Mouse (Mus musculus) bone marrow macrophage, adult 2 months (primary cell): ENCODE results near the gene Ppfia3. TPM values are rescaled to one million over a fixed set of nuclear protein-coding genes. Genes with fewer than 3 reads are reported as not detected.

Experiments used
- H3K27ac ChIP-seq: 2 replicates; pipeline ENCODE4 v1.5.1; 2012; ENCODE audit warnings: low read depth, low read length; ENCODE audit not compliant: insufficient read depth
- H3K4me1 ChIP-seq: 2 replicates; pipeline ENCODE4 v1.6.1; 2012; ENCODE audit warnings: low read length; ENCODE audit not compliant: control insufficient read depth, insufficient read depth
- H3K4me3 ChIP-seq: 2 replicates; pipeline ENCODE4 v1.5.1; 2012; ENCODE audit warnings: mild to moderate bottlenecking, low read length, moderate library complexity; ENCODE audit not compliant: insufficient read depth
- CTCF ChIP-seq: IDR thresholded peaks from 2 replicates; pipeline ENCODE4 v1.5.1; 2012; ENCODE audit warnings: low read depth, mild to moderate bottlenecking, low read length, moderate library complexity
- POLR2A ChIP-seq: IDR thresholded peaks from 2 replicates; pipeline ENCODE4 v1.6.1; 2012; ENCODE audit warnings: mild to moderate bottlenecking, low read depth, low read length, borderline replicate concordance
- polyA plus RNA-seq: library from polyadenylated mRNA; stranded (reverse); fragments of >200 nt; gene quantifications from 2 replicates; pipeline ENCODE4 v1.2.4, GENCODE M21; 2012; ENCODE audit not compliant: missing spikeins, insufficient read depth, insufficient read length

Gene Ppfia3
- polyA plus RNA-seq, 1 experiment = 1.8 TPM

DNA sequence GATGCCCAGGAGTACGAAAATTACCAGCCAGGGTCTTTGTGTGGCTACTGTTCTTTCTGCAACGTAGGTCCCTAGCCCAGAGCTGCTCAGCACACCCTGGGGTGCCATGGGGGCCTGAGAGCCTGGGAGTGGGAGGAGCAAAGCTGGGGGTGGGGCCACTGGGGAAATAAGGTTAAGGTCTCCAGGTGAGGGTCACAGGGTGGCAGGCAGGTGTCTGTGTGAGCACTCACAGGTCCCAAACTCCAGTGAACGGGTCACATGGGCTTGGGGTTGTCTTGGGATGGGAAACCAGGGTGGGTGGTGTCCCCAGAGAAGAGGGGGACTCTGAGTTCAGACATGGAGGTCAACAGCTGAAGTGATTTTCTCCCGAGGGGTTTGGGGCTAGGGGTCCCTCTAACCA is 29.4 kb downstream of the Ppfia3 start:
- TF ChIP-seq POLR2A (no peak), CTCF (no peak)
- no peak overlapping the region for H3K4me3 ChIP-seq
- peaks cover 14% of the 10 kb centered on the region for H3K4me1 ChIP-seq
- H3K27ac ChIP-seq = no peak overlapping the region

DNA sequence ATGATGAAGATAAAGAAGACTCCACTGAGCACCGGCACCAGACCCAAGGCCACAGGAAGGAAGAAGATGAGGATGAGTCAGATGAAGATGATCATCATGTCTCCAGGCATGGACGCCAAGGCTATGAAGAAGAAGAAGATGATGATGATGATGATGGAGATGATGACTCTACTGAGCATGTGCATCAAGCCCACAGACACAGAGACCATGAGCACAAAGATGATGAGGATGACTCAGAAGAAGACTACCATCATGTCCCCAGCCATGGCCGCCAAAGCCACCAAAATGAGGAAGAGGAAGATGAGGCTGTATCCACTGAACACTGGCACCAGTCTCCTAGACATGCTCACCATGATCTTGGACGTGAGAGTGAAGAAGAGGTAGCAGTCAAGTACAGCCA is 30.5 kb downstream of the Ppfia3 start:
- Histone ChIP-seq H3K4me1 (peaks cover 14% of the 10 kb centered on the region), H3K27ac (no peak overlapping the region), H3K4me3 (no peak overlapping the region)
- TF ChIP-seq CTCF (no peak), POLR2A (no peak)

DNA sequence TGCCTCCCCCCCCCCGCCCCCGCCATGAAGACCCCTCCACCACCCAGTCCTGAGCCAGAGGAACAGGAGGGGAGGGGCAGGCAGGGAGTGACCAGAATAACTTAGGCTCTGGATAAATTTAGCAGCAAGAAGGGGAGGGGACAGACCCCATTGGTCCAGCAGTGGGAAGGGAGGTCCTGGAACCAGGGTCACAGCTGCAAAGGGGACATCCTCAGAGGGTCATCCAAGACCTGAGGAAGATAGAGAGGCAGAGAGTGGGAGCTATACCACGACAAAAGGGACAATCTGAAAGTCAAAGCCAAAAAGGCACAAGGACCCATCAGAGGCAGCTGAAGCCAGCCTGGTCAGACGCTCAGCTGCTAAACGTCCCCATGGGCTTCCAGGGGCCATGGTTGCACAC is 31.8 kb downstream of the Ppfia3 start, which contains the start of gene Hrc:
Gene Hrc (plus strand): TSS at position 235 of the 400 bp plus-strand sequence.
- Histone ChIP-seq H3K4me3 (no peak within 1 kb of the TSS), H3K27ac (no peak within 1 kb of the TSS), H3K4me1 (peaks cover 5% of the 10 kb centered on the region; the same call in 1 of the 2 replicates)
- TF ChIP-seq CTCF (no peak), POLR2A (no peak)

DNA sequence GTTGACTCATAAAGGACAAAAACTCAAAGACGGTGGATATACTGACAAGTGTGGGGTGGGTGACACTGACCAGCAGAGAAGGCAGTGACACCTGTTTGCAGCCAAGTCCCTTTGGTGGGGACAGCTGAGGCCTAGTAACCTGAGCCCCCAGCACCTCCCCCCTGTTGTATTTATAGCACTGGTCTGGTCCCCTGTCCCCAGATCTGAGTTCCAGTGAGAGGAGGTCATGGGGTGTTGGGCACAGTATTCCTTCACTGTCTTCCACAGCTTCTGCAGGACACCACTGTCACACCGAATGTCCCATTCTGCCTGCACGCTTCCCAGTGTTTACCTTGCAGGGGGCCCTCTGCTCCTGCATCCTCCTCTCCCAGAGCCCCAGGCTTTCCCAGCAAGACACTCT is 32.2 kb downstream of the Ppfia3 start:
- Histone ChIP-seq H3K4me1 (peaks cover 5% of the 10 kb centered on the region; the same call in 1 of the 2 replicates), H3K27ac (no peak overlapping the region), H3K4me3 (no peak overlapping the region)
- no peak for TF ChIP-seq CTCF
- TF ChIP-seq POLR2A = no peak

DNA sequence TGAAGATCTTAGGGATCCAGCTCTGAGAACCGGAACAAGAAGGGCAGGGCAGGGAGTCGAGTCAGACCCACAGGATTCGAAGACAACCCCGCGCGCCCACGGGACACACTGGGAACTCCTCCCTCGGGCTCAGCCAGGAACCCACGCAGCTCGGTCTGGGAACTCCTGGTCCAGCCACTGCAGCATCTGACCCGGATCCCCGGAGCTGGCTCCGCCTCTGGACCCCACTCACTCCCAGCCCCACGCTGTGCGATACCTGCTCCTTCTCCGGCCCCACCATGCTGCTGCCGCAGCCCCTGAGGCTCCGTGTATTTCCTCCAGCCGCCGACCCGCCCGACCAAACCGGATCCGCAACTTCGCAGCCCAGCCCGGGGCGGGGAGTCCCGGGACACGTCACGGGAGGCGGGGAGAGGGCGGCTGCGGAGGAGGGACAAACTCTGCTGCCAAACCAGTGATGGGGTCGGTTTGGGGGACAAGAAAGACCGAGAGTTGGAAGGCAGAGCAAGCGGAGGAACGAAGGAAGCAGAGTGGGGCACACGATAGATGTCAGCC is 33.3 kb downstream of the Ppfia3 start, which contains the start of gene Trpm4:
Gene Trpm4 (minus strand): TSS at position 350 of the 552 bp plus-strand sequence.
- Histone ChIP-seq H3K4me3 (peak within 1 kb of the TSS; percentile 61), H3K4me1 (no peaks in the 10 kb centered on the region), H3K27ac (no peak within 1 kb of the TSS)
- TF ChIP-seq POLR2A (no peak), CTCF (no peak)

DNA sequence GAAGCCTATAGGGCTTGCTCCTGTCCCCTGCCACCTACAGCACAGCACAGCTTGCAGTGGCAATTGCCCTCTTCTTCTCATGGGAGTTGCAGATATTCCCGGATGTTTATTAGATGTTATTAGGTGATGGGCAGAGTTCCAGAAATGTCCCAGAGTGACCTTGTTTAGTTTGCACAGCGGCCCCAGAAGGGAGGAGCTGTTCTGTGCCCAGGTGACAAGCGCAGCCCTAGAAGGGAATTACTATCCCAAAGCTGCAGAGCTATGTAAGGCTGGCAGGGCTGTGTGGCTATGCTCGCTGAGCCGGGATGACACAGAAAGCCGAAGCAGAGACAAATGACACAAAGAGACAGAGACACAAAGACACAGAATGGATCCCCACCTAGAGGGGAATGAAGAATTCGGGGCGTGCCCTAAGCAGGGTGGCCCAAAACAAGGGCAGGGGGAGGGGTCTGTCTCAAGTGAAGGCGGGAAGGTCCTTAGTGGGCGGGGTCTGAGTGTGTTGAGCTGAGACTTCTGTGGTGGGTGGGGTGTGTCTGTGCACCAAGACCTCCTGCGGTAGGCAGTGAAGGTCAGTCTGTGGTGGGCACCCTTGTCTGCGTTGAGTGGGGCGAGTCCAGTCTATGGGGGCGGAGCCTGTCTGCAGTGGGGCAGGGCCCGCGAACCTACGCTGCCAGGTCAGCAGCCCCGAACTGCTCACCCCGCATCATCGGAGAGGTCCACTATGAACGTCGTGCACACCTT is 34.0 kb downstream of the Ppfia3 start:
- H3K4me3 ChIP-seq = peak overlapping the region; percentile 61
- no peaks in the 10 kb centered on the region for H3K4me1 ChIP-seq
- no peak overlapping the region for H3K27ac ChIP-seq
- TF ChIP-seq CTCF = no peak
- no peak for TF ChIP-seq POLR2A

DNA sequence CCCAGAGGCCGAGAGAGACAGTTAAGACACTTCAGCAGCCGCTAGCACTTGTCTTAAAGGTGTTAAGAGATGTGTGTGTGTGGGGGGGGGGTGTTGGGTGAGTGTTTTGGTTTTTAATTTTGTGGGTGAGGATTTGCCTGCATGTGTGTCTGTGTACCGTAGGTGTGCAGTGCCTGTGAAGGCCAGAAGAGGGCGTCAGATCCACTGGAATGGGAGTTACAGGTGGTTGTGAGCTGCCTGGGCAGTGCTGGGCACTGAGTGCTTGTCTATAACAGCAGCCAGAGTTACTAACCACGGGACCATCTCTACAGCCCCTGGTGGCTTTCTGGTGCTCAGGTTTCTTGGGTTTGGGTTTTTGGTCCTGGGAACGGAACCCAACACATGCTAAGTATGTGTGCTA is 35.3 kb downstream of the Ppfia3 start:
- no peak overlapping the region for H3K27ac ChIP-seq
- TF ChIP-seq CTCF = no peak
- no peak for TF ChIP-seq POLR2A

DNA sequence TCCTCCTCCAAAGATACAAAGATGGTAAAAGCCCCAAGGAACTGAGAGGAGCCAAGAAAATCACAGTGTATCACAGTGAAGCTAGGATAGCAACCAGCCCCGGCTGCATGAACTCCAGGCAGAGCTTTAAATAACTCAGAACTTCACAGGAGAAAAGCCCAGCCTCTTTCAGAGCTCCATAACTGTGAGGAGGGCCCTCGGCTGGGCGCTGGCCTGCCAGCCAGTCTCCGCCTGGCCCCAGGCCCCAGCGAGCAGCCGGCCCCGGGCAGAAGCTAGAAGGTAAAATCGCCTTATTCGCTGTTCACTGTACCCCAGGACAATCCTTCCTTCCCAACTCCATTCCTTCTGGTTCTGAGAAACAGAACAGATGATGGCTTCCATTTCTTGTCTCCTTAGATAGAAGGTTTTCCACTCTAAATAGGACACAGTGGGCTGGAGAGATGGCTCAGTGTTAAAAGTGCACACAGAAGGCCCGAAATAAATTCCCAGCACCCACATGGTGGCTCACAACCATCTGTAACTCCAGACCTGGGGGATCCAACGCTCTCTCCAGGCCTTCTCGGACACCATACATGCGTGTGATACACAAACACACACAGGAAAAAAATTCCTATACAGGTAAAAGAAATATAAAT is 37.9 kb downstream of the Ppfia3 start:
- TF ChIP-seq CTCF (no peak), POLR2A (no peak)
- no peaks in the 10 kb centered on the region for H3K4me1 ChIP-seq
- no peak overlapping the region for H3K27ac ChIP-seq
- no peak overlapping the region for H3K4me3 ChIP-seq

More for the DNA sequence above, 35.3 kb downstream of the Ppfia3 start:
- Histone ChIP-seq H3K4me1 (no peaks in the 10 kb centered on the region), H3K4me3 (no peak overlapping the region)

DNA sequence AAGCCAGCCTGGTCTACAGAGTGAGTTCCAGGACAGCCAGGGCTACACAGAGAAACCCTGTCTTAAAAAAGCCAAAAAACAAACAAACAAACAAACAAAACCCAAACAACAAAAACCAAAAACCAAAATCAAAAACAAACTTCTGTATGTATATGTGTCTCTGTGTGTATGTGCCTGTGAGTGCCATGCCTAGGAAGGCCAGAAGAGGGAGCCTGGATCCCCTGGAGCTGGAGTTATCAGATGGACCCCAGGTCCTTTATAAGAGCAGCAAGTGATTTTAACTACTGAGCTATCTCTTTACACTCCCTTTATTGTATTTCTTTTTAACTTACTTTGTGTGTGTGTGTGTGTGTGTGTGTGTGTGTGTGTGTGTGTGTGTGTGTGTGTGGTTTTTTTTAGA is 41.0 kb downstream of the Ppfia3 start:
- TF ChIP-seq CTCF = no peak
- no peak for TF ChIP-seq POLR2A
- no peaks in the 10 kb centered on the region for H3K4me1 ChIP-seq
- H3K4me3 ChIP-seq = no peak overlapping the region
- no peak overlapping the region for H3K27ac ChIP-seq

DNA sequence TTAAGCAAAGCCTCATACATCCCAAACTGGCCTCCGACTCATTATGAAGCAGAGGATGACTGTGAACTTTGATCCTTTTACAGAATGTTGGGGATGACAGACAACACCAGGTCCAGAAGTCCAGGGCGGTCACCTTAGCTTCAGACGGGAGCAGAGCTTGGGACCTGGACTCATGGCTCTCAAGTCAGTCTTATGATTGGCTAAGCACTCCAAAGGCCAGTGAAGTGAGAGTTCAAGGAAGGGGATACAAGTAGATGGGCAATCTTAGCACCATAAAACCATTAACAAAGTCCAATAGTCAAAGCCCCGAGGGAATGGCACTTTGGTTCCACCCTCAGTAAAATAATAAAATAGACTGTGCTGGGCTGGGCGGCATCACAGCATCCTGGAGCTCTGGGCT is 43.8 kb downstream of the Ppfia3 start:
- Histone ChIP-seq H3K27ac (no peak overlapping the region), H3K4me1 (no peaks in the 10 kb centered on the region), H3K4me3 (no peak overlapping the region)
- TF ChIP-seq POLR2A (no peak), CTCF (no peak)
